Mouse (Mus musculus): ENCODE results near the gene Siva1. TPM values are rescaled to one million over a fixed set of nuclear protein-coding genes. Genes with fewer than 3 reads are reported as not detected.

Siva1 gene
- polyA plus RNA-seq, 1 experiment from 2014 or later = 174 TPM

- DNase-seq (ENCODE audit: low spot score) = no peak
Measured at GRCm38 (mm10) chr12:112621900-112622299, 22.6 kb upstream of the Siva1 start.

GRCm38 (mm10) chr12:112623742-112624141 is 20.7 kb upstream of the Siva1 start:
- peak; percentile 64 for DNase-seq (ENCODE audit: low spot score)

- DNase-seq (ENCODE audit: low spot score) = no peak
Measured at GRCm38 (mm10) chr12:112625700-112626099, 18.8 kb upstream of the Siva1 start.

GRCm38 (mm10) chr12:112626455-112626854 is 18.0 kb upstream of the Siva1 start:
- DNase-seq (ENCODE audit: low spot score) = no peak

- DNase-seq (ENCODE audit: low spot score) = peak; percentile 72
Measured at GRCm38 (mm10) chr12:112627097-112627881, 17.2 kb upstream of the Siva1 start.

GRCm38 (mm10) chr12:112628197-112628596 is 16.3 kb upstream of the Siva1 start:
- no peak for DNase-seq (ENCODE audit: low spot score)

- DNase-seq (ENCODE audit: low spot score) = peak; percentile 78
Measured at GRCm38 (mm10) chr12:112628928-112629721, 15.4 kb upstream of the Siva1 start.

GRCm38 (mm10) chr12:112630029-112630428 is 14.4 kb upstream of the Siva1 start:
- no peak for DNase-seq (ENCODE audit: low spot score)

GRCm38 (mm10) chr12:112630796-112631195 is 13.7 kb upstream of the Siva1 start:
- no peak for DNase-seq (ENCODE audit: low spot score)

- no peak for DNase-seq (ENCODE audit: low spot score)
Measured at GRCm38 (mm10) chr12:112631472-112631871, 13.0 kb upstream of the Siva1 start.

- DNase-seq (ENCODE audit: low spot score) = no peak
Measured at GRCm38 (mm10) chr12:112632084-112632777, 12.2 kb upstream of the Siva1 start.

GRCm38 (mm10) chr12:112632907-112633306 is 11.6 kb upstream of the Siva1 start:
- no peak for DNase-seq (ENCODE audit: low spot score)

- peak; percentile 39 for DNase-seq (ENCODE audit: low spot score)
Measured at GRCm38 (mm10) chr12:112633686-112634085, 10.8 kb upstream of the Siva1 start.

- peak; percentile 55 for DNase-seq (ENCODE audit: low spot score)
Measured at GRCm38 (mm10) chr12:112639526-112639925, 5.0 kb upstream of the Siva1 start.

- DNase-seq (ENCODE audit: low spot score) = no peak
Measured at GRCm38 (mm10) chr12:112643126-112643525, 1.4 kb upstream of the Siva1 start.

GRCm38 (mm10) chr12:112644855-112645506 is 502 bp downstream of the Siva1 start:
- DNase-seq (ENCODE audit: low spot score) = no peak

- DNase-seq (ENCODE audit: low spot score) = no peak
Measured at GRCm38 (mm10) chr12:112646139-112646538, 1.7 kb downstream of the Siva1 start.

- DNase-seq (ENCODE audit: low spot score) = no peak
Measured at GRCm38 (mm10) chr12:112648081-112648480, 3.6 kb downstream of the Siva1 start.

GRCm38 (mm10) chr12:112651778-112652439 is 7.4 kb downstream of the Siva1 start:
- no peak for DNase-seq (ENCODE audit: low spot score)

- DNase-seq (ENCODE audit: low spot score) = peak; percentile 82
Measured at GRCm38 (mm10) chr12:112653157-112653824, 8.8 kb downstream of the Siva1 start.
